Mouse (Mus musculus) hindbrain, embryonic 14.5 days (tissue): ENCODE measurements at regions not wholly inside any gene's neighbourhood (a gene's known extent, or its start where the extent isn't known, plus 50 kb on each side); places are given as distances from the start of the nearest gene placed in this dataset.

Experiments used
- ATAC-seq: fragments of 200-750 bp; cut with Nextera tagmentation; 2 replicates; pipeline ENCODE4 v1.8.0; 2017; ENCODE audit warnings: moderate number of reproducible peaks, mild to moderate bottlenecking, moderate TSS enrichment, moderate library complexity; ENCODE audit not compliant: low FRiP score
- DNase-seq: peaks from one replicate; pipeline ENCODE4 v3.0.0-alpha.2; 2015; ENCODE audit warnings: low spot score
- H3K27ac ChIP-seq: fragments of 300-500 bp; sonication (generic); 2 replicates; pipeline ENCODE4 v1.5.1; 2014; ENCODE audit warnings: mild to moderate bottlenecking, moderate library complexity
- H3K27me3 ChIP-seq: fragments of 300-500 bp; sonication (generic); 2 replicates; pipeline ENCODE4 v1.6.1; 2014; ENCODE audit warnings: mild to moderate bottlenecking, low read length, mixed read lengths; ENCODE audit not compliant: control insufficient read depth, insufficient read depth
- H3K36me3 ChIP-seq: fragments of 300-500 bp; sonication (generic); replicated peaks from 2 replicates; pipeline ENCODE4 v1.6.1; 2014; ENCODE audit not compliant: control insufficient read depth, insufficient read depth
- H3K4me1 ChIP-seq: fragments of 300-500 bp; sonication (generic); replicated peaks from 2 replicates; pipeline ENCODE4 v1.6.1; 2014; ENCODE audit warnings: antibody characterized with exemption, low read length, mixed read lengths; ENCODE audit not compliant: control insufficient read depth, insufficient read depth
- H3K4me2 ChIP-seq: fragments of 300-500 bp; sonication (generic); replicated peaks from 2 replicates; pipeline ENCODE4 v1.6.1; 2014; ENCODE audit warnings: mild to moderate bottlenecking, moderate library complexity
- H3K4me3 ChIP-seq: fragments of 300-500 bp; sonication (generic); replicated peaks from 2 replicates; pipeline ENCODE4 v1.5.1; 2014; ENCODE audit warnings: mild to moderate bottlenecking, low read length
- H3K9ac ChIP-seq: fragments of 300-500 bp; sonication (generic); 2 replicates; pipeline ENCODE4 v1.6.1; 2014
- H3K9me3 ChIP-seq: fragments of 300-500 bp; sonication (generic); 2 replicates; pipeline ENCODE4 v1.6.1; 2016; ENCODE audit warnings: low read length; ENCODE audit not compliant: control insufficient read depth
- WGBS: fragments of 180-500 bp; shearing (Covaris S2); extraction: QIAGEN DNeasy Blood & Tissue Kit; methylation state at CpG from one replicate; pipeline ENCODE4 v1.1.7; 2014; 5-methylcytosine and 5-hydroxymethylcytosine counted together

- DNase-seq, result no peak
- no peaks in the 10 kb centered on the region for H3K9me3 ChIP-seq
- no peak overlapping the region for H3K9ac ChIP-seq
- no peaks in the 10 kb centered on the region for H3K36me3 ChIP-seq
- no peak overlapping the region for H3K4me2 ChIP-seq
- WGBS, result 94% methylated on average over 15 of the region's 15 CpGs
- no peak overlapping the region for H3K27ac ChIP-seq
- H3K4me3 ChIP-seq, result no peak overlapping the region
- H3K27me3 ChIP-seq, result no peaks in the 10 kb centered on the region
- no peak for ATAC-seq
- H3K4me1 ChIP-seq, result no peaks in the 10 kb centered on the region
These were observed 1285.3 kb upstream of the Cdh9 start for GRCm38 (mm10) chr15:15443271-15443670.

- Histone ChIP-seq H3K9ac (no peak overlapping the region), H3K4me2 (no peak overlapping the region), H3K4me3 (no peak overlapping the region), H3K36me3 (no peaks in the 10 kb centered on the region), H3K27me3 (no peaks in the 10 kb centered on the region), H3K9me3 (no peaks in the 10 kb centered on the region), H3K27ac (no peak overlapping the region), H3K4me1 (no peaks in the 10 kb centered on the region)
- 84% methylated on average over 2 of the region's 2 CpGs for WGBS
- ATAC-seq (no peak), DNase-seq (no peak)
These were observed 1250.9 kb upstream of the Cdh9 start for GRCm38 (mm10) chr15:15477702-15478101.

GRCm38 (mm10) chr15:15500276-15500675, 1228.3 kb upstream of the Cdh9 start:
- Histone ChIP-seq H3K9me3 (no peaks in the 10 kb centered on the region), H3K27ac (no peak overlapping the region), H3K4me3 (no peak overlapping the region), H3K4me1 (no peaks in the 10 kb centered on the region), H3K27me3 (no peaks in the 10 kb centered on the region), H3K36me3 (no peaks in the 10 kb centered on the region), H3K4me2 (no peak overlapping the region), H3K9ac (no peak overlapping the region)
- ATAC-seq, result no peak
- DNase-seq, result no peak
- 94% methylated on average over 4 of the region's 4 CpGs for WGBS

- 83% methylated on average over 1 of the region's 1 CpGs for WGBS
- Histone ChIP-seq H3K36me3 (no peaks in the 10 kb centered on the region), H3K4me2 (no peak overlapping the region), H3K4me3 (no peak overlapping the region), H3K27ac (no peak overlapping the region), H3K9ac (no peak overlapping the region), H3K4me1 (no peaks in the 10 kb centered on the region), H3K27me3 (no peaks in the 10 kb centered on the region), H3K9me3 (no peaks in the 10 kb centered on the region)
- DNase-seq (no peak), ATAC-seq (no peak)
These were observed 1189.6 kb upstream of the Cdh9 start for GRCm38 (mm10) chr15:15538944-15539343.

GRCm38 (mm10) chr15:15559148-15559752, 1169.3 kb upstream of the Cdh9 start:
- WGBS, result 95% methylated on average over 4 of the region's 4 CpGs
- Histone ChIP-seq H3K27ac (no peak overlapping the region), H3K27me3 (no peaks in the 10 kb centered on the region), H3K4me2 (no peak overlapping the region), H3K36me3 (no peaks in the 10 kb centered on the region), H3K9me3 (no peaks in the 10 kb centered on the region), H3K4me3 (no peak overlapping the region), H3K9ac (no peak overlapping the region), H3K4me1 (no peaks in the 10 kb centered on the region)
- ATAC-seq (no peak), DNase-seq (no peak)

- no peak overlapping the region for H3K9ac ChIP-seq
- H3K27me3 ChIP-seq, result no peaks in the 10 kb centered on the region
- H3K4me1 ChIP-seq, result no peaks in the 10 kb centered on the region
- H3K27ac ChIP-seq, result no peak overlapping the region
- H3K9me3 ChIP-seq, result no peaks in the 10 kb centered on the region
- H3K36me3 ChIP-seq, result no peaks in the 10 kb centered on the region
- H3K4me2 ChIP-seq, result no peak overlapping the region
- DNase-seq, result no peak
- no peak overlapping the region for H3K4me3 ChIP-seq
- 88% methylated on average over 2 of the region's 2 CpGs for WGBS
- no peak for ATAC-seq
These were observed 1146.2 kb upstream of the Cdh9 start for GRCm38 (mm10) chr15:15582300-15582880.

GRCm38 (mm10) chr15:15617976-15618375, 1110.6 kb upstream of the Cdh9 start:
- ATAC-seq (no peak), DNase-seq (no peak)
- Histone ChIP-seq H3K4me1 (no peaks in the 10 kb centered on the region), H3K36me3 (no peaks in the 10 kb centered on the region), H3K27ac (no peak overlapping the region), H3K4me2 (no peak overlapping the region), H3K9me3 (no peaks in the 10 kb centered on the region), H3K4me3 (no peak overlapping the region), H3K27me3 (no peaks in the 10 kb centered on the region), H3K9ac (no peak overlapping the region)

- Histone ChIP-seq H3K4me1 (no peaks in the 10 kb centered on the region), H3K4me2 (no peak overlapping the region), H3K27ac (no peak overlapping the region), H3K4me3 (no peak overlapping the region), H3K27me3 (no peaks in the 10 kb centered on the region), H3K9me3 (no peaks in the 10 kb centered on the region), H3K36me3 (no peaks in the 10 kb centered on the region), H3K9ac (no peak overlapping the region)
- 68% methylated on average over 2 of the region's 2 CpGs for WGBS
- no peak for DNase-seq
- ATAC-seq, result no peak
These were observed 1099.3 kb upstream of the Cdh9 start for GRCm38 (mm10) chr15:15629304-15629703.

- Histone ChIP-seq H3K27me3 (no peaks in the 10 kb centered on the region), H3K4me3 (no peak overlapping the region), H3K4me1 (no peaks in the 10 kb centered on the region), H3K36me3 (no peaks in the 10 kb centered on the region), H3K27ac (no peak overlapping the region), H3K4me2 (no peak overlapping the region), H3K9me3 (no peaks in the 10 kb centered on the region), H3K9ac (no peak overlapping the region)
- WGBS, result 88% methylated on average over 7 of the region's 7 CpGs
- ATAC-seq (no peak), DNase-seq (no peak)
These were observed 1098.3 kb upstream of the Cdh9 start for GRCm38 (mm10) chr15:15630283-15630682.

GRCm38 (mm10) chr15:15637130-15637529, 1091.4 kb upstream of the Cdh9 start:
- no peaks in the 10 kb centered on the region for H3K4me1 ChIP-seq
- no peak overlapping the region for H3K4me2 ChIP-seq
- no peak overlapping the region for H3K9ac ChIP-seq
- H3K4me3 ChIP-seq, result no peak overlapping the region
- DNase-seq (no peak), ATAC-seq (peak; percentile 51; the same call in 1 of the 2 replicates)
- H3K9me3 ChIP-seq, result no peaks in the 10 kb centered on the region
- WGBS, result 57% methylated on average over 2 of the region's 2 CpGs
- H3K27ac ChIP-seq, result no peak overlapping the region
- no peaks in the 10 kb centered on the region for H3K36me3 ChIP-seq
- no peaks in the 10 kb centered on the region for H3K27me3 ChIP-seq
